Mouse (Mus musculus) small intestine, adult 2 months (tissue): ENCODE results near the gene Naa20. TPM values are rescaled to one million over a fixed set of nuclear protein-coding genes. Genes with fewer than 3 reads are reported as not detected.

Source experiments
- H3K27ac ChIP-seq: fragments of 200-500 bp; 2 replicates; pipeline ENCODE4 v1.5.1; 2012; ENCODE audit warnings: low read depth, low read length, control low read depth, inconsistent platforms; ENCODE audit not compliant: insufficient read depth
- H3K27me3 ChIP-seq: fragments of 200-500 bp; 2 replicates; pipeline ENCODE4 v1.6.1; 2012; ENCODE audit warnings: mild to moderate bottlenecking, moderate library complexity, low read length, inconsistent platforms; ENCODE audit not compliant: control insufficient read depth, insufficient read depth
- H3K36me3 ChIP-seq: fragments of 200-500 bp; 2 replicates; pipeline ENCODE4 v1.6.1; 2012; ENCODE audit warnings: mild to moderate bottlenecking, low read length, control low read depth, inconsistent platforms; ENCODE audit not compliant: control insufficient read depth, insufficient read depth
- H3K4me1 ChIP-seq: fragments of 200-500 bp; 2 replicates; pipeline ENCODE4 v1.6.1; 2012; ENCODE audit warnings: low read length, inconsistent platforms, mixed read lengths; ENCODE audit not compliant: control insufficient read depth, insufficient read depth, insufficient read length
- H3K4me3 ChIP-seq: fragments of 200-500 bp; 2 replicates; pipeline ENCODE4 v1.5.1; 2012; ENCODE audit warnings: low read depth, mild to moderate bottlenecking, control low read depth, inconsistent platforms, low read length, moderate library complexity
- CTCF ChIP-seq: fragments of 200-500 bp; IDR thresholded peaks from 2 replicates; pipeline ENCODE4 v1.5.1; 2012; ENCODE audit warnings: low read depth, mild to moderate bottlenecking, control low read depth, inconsistent platforms, low read length, moderate library complexity, mixed read lengths; ENCODE audit not compliant: insufficient replicate concordance, insufficient read length; ENCODE audit errors: extremely low read depth
- POLR2A ChIP-seq: fragments of 200-500 bp; IDR thresholded peaks from 2 replicates; pipeline ENCODE4 v1.6.1; 2012; ENCODE audit warnings: low read depth, mild to moderate bottlenecking, control low read depth, inconsistent platforms, low read length, moderate library complexity
- WGBS: fragments of 180-500 bp; shearing (Covaris S2); methylation state at CpG from one replicate; pipeline ENCODE4 v1.1.7; 2018; 5-methylcytosine and 5-hydroxymethylcytosine counted together
- polyA plus RNA-seq: library from polyadenylated mRNA; depleted of rRNA; stranded (reverse); fragments of >200 nt; gene quantifications from 2 replicates; pipeline ENCODE4 v1.2.3, GENCODE M21; 2012

Gene Naa20
- polyA plus RNA-seq, 1 experiment = 13.2 TPM

- Histone ChIP-seq H3K27me3 (no peaks in the 10 kb centered on the region), H3K4me1 (peaks cover 36% of the 10 kb centered on the region; the same call in 1 of the 2 replicates), H3K27ac (peak overlapping the region; percentile 91), H3K36me3 (peaks cover 10% of the 10 kb centered on the region), H3K4me3 (peak overlapping the region; percentile 57)
- 15% methylated on average over 10 of the region's 10 CpGs for WGBS
- TF ChIP-seq POLR2A (no peak), CTCF (no peak)
Measured at GRCm38 (mm10) chr2:145862206-145862817, 39.6 kb upstream of the Naa20 start.

DNA sequence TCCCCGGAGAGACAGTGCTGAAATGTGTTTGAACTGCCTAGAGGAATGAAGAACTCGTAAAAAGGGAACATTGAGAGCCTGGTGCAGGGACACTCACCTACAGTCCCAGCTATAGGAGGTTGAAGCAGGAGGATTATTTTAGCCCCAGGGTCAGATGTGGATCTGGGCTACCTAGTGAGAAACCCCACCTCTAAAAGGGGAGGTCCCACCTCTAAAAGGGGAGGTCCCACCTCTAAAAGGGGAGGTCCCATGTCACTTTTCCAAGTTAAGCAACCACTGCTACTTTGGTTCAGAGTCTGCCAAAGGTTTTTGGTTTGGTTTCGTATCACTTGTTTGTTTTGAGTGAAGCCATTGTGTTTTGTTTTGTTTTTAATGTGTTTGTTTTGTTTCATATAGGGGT, 36.6 kb upstream of the Naa20 start:
- 74% methylated on average over 3 of the region's 3 CpGs for WGBS
- Histone ChIP-seq H3K36me3 (peaks cover 19% of the 10 kb centered on the region), H3K4me1 (peaks cover 12% of the 10 kb centered on the region; the same call in 1 of the 2 replicates), H3K27ac (no peak overlapping the region), H3K27me3 (no peaks in the 10 kb centered on the region), H3K4me3 (no peak overlapping the region)
- no peak for TF ChIP-seq CTCF
- TF ChIP-seq POLR2A = no peak

- TF ChIP-seq POLR2A = no peak
- TF ChIP-seq CTCF = no peak
- peaks cover 19% of the 10 kb centered on the region for H3K36me3 ChIP-seq
- H3K27me3 ChIP-seq = no peaks in the 10 kb centered on the region
- H3K4me1 ChIP-seq = peaks cover 11% of the 10 kb centered on the region; the same call in 1 of the 2 replicates
- 97% methylated on average over 3 of the region's 3 CpGs for WGBS
- H3K4me3 ChIP-seq = no peak overlapping the region
- H3K27ac ChIP-seq = no peak overlapping the region
Measured at GRCm38 (mm10) chr2:145866238-145866637, 35.7 kb upstream of the Naa20 start.

GRCm38 (mm10) chr2:145866695-145867449, 35.0 kb upstream of the Naa20 start:
- TF ChIP-seq POLR2A = no peak
- TF ChIP-seq CTCF = peak; percentile 16; the same call in 1 of the 2 replicates
- Histone ChIP-seq H3K36me3 (peaks cover 19% of the 10 kb centered on the region), H3K27ac (no peak overlapping the region), H3K27me3 (no peaks in the 10 kb centered on the region), H3K4me3 (no peak overlapping the region), H3K4me1 (peaks cover 10% of the 10 kb centered on the region; the same call in 1 of the 2 replicates)
- 94% methylated on average over 11 of the region's 11 CpGs for WGBS

DNA sequence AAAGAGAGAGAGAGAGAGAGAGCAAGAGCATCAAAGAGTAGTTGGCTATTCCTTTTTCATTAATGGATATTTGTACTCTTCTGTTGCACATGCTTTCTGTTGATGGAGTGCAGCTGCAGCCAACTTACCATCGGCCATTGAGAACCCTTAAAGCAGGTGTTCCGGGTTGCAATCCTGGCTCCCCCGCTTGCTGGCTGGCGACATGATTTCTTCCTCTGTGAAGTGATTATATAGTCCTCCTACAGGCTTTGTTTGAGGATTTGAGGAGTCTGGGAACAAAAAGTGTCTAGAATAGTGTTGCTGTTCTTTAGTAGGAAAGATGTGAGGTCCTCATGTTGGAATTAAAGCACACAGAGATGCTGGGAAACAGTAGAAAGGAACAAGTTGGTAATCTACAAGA, 30.6 kb upstream of the Naa20 start:
- TF ChIP-seq POLR2A (no peak), CTCF (no peak)
- WGBS = 52% methylated on average over 4 of the region's 4 CpGs
- H3K27ac ChIP-seq = no peak overlapping the region
- H3K27me3 ChIP-seq = no peaks in the 10 kb centered on the region
- H3K4me3 ChIP-seq = no peak overlapping the region
- peaks cover 22% of the 10 kb centered on the region for H3K36me3 ChIP-seq
- peaks cover 10% of the 10 kb centered on the region; the same call in 1 of the 2 replicates for H3K4me1 ChIP-seq

GRCm38 (mm10) chr2:145872099-145872498, 29.8 kb upstream of the Naa20 start:
- no peak for TF ChIP-seq CTCF
- no peak for TF ChIP-seq POLR2A
- no peak overlapping the region for H3K4me3 ChIP-seq
- H3K4me1 ChIP-seq = peaks cover 10% of the 10 kb centered on the region; the same call in 1 of the 2 replicates
- peaks cover 23% of the 10 kb centered on the region for H3K36me3 ChIP-seq
- H3K27me3 ChIP-seq = no peaks in the 10 kb centered on the region
- WGBS = 36% methylated on average over 1 of the region's 1 CpGs
- no peak overlapping the region for H3K27ac ChIP-seq

DNA sequence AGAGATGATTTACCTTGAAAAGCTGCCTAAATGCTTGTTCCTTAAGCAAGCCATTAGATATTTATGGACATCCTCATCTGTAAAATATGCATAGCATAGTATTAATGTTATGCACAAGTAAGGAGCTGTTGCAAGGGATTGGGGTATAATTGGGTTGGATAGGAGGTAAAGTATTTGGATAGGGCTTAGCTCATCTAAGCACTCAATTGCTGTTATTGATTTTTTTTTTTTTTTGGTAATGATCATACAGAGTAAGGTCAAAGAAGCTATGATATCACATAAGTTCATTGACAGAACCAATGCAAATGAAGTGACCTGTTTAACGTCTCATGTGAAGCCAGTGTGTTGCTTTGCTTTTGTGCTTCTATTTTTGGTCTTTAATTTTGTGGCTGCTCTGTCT, 27.9 kb upstream of the Naa20 start:
- H3K27me3 ChIP-seq = no peaks in the 10 kb centered on the region
- no peak for TF ChIP-seq CTCF
- no peak for TF ChIP-seq POLR2A
- H3K4me3 ChIP-seq = no peak overlapping the region
- WGBS = 62% methylated on average over 1 of the region's 1 CpGs
- no peak overlapping the region for H3K27ac ChIP-seq
- peaks cover 10% of the 10 kb centered on the region; the same call in 1 of the 2 replicates for H3K4me1 ChIP-seq
- H3K36me3 ChIP-seq = peaks cover 36% of the 10 kb centered on the region
